Mouse (Mus musculus): ENCODE results near the gene Moap1. TPM values are rescaled to one million over a fixed set of nuclear protein-coding genes. Genes with fewer than 3 reads are reported as not detected.
A peak's percentile ranks its signal among the peaks of the same experiment; 100 is the strongest.

Gene Moap1
- total and polyA plus RNA-seq, 3 experiments, result 8.2 to 8.4 TPM; not detected in 1

DNA sequence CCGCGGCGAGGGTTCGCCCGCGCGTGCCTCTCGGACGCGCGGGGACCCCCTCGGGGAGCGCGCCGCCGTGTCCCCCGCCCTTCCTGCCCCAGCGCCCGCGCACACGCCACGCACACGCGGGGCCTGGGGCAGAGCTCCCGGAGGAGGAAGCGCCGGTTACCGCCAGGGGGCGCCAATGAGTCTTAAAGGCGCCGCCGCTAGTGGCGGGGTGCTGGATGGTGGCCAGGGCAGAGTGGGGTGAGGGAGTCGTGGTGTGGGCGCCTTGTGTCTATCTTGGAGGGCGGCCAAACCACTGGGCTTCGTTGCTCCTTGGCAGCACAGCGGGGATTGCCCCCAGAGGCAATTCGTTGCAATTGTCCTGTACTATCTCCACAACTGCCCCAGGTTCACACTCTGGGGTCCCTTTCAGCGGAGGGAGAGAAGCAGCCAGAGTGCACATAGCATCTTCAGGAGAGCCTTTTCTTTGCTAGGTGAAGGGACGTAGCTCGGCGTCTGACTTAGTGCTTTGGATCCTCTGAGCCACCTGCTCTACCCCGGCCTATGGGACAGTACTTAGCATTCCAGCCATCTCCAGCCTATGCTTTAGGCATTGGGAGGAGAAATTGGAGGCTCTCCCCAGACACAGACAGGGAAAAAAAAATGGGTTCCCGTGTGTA is 38.1 kb downstream of the Moap1 start:
- Histone ChIP-seq H3K9ac (ENCODE audit: control insufficient read depth, low read depth, low read length, poor library complexity, severe bottlenecking) (peak overlapping the region; percentile 83), H3K36me3 (ENCODE audit: control insufficient read depth in 1 of 2, insufficient read depth in 2 of 2, low read length in 2 of 2) (peaks cover 0 to 5% of the 10 kb centered on the region in 2 experiments; a peak in 2 of 4 replicates), H3K9me3 (replicated peaks; ENCODE audit: insufficient read depth, low read length) (no peaks in the 10 kb centered on the region), H3K4me3 (ENCODE audit: control insufficient read depth in 1 of 2, insufficient read depth in 1 of 2, low read depth in 2 of 2, low read length in 2 of 2) (peak overlapping the region; percentile 27 to 66), H3K79me2 (ENCODE audit: control insufficient read depth, insufficient read depth, low read length, poor library complexity) (peaks cover 22% of the 10 kb centered on the region), H3K27me3 (ENCODE audit: control insufficient read depth in 1 of 2, insufficient read depth in 2 of 2, low read length in 2 of 2) (no peaks in the 10 kb centered on the region), H3K27ac (ENCODE audit: control insufficient read depth, low read depth, low read length) (peak overlapping the region; percentile 62), H3K4me1 (ENCODE audit: control insufficient read depth in 1 of 2, insufficient read depth in 2 of 2, low read length in 2 of 2) (peaks cover 9 to 20% of the 10 kb centered on the region in 2 experiments)
- peak; percentile 93 for DNase-seq (ENCODE audit: low read depth, low spot score)
- peak; percentile 76 for TF ChIP-seq SIN3A (IDR thresholded peaks at IDR 0.05; ENCODE audit: low read length)
- peak; percentile 73; the same call in 1 of the 2 replicates for TF ChIP-seq MAZ (IDR thresholded peaks at IDR 0.05; ENCODE audit: low read depth, low read length)
- peak in 1 of 2 experiments; percentile 47; a peak in 1 of 4 replicates for TF ChIP-seq EP300 (IDR thresholded peaks at IDR 0.05; ENCODE audit: low read depth in 1 of 2, low read length in 2 of 2)
- TF ChIP-seq GABPA (IDR thresholded peaks at IDR 0.05; ENCODE audit: low read depth, low read length), result no peak
- TF ChIP-seq E2F4 (IDR thresholded peaks at IDR 0.05; ENCODE audit: borderline replicate concordance, low read depth, low read length), result no peak
- peak; percentile 54 for TF ChIP-seq TCF12 (IDR thresholded peaks at IDR 0.05; ENCODE audit: low read depth, low read length)
- TF ChIP-seq USF2 (IDR thresholded peaks at IDR 0.05; ENCODE audit: borderline replicate concordance in 1 of 2, insufficient read depth in 1 of 2, low read depth in 1 of 2, low read length in 2 of 2), result no peak
- TF ChIP-seq USF1 (IDR thresholded peaks at IDR 0.05; ENCODE audit: low read depth, low read length), result no peak
- no peak for TF ChIP-seq MAFK (IDR thresholded peaks at IDR 0.05; ENCODE audit: borderline replicate concordance, low read depth, low read length)
- TF ChIP-seq NELFE (IDR thresholded peaks at IDR 0.05; ENCODE audit: low read depth, low read length), result no peak; the same call in 1 of the 2 replicates
- TF ChIP-seq ETS1 (IDR thresholded peaks at IDR 0.05; ENCODE audit: low read depth, low read length), result peak; percentile 71
- TF ChIP-seq SMC3 (IDR thresholded peaks at IDR 0.05; ENCODE audit: low read depth, low read length), result peak; percentile 13
- no peak for TF ChIP-seq ZNF384 (IDR thresholded peaks at IDR 0.05; ENCODE audit: low read depth, low read length)
- no peak for TF ChIP-seq POLR2AphosphoS2 (IDR thresholded peaks at IDR 0.05; ENCODE audit: low read length)
- TF ChIP-seq BHLHE40 (IDR thresholded peaks at IDR 0.05; ENCODE audit: borderline replicate concordance, low read depth, low read length), result no peak
- no peak for TF ChIP-seq MEF2A (IDR thresholded peaks at IDR 0.05; ENCODE audit: extremely low read depth, insufficient replicate concordance, low read depth, low read length, poor library complexity, severe bottlenecking)
- peak in 2 of 3 experiments; percentile 76 to 97; a peak in 5 of 6 replicates for TF ChIP-seq CTCF (IDR thresholded peaks at IDR 0.05 in 2 of 3, conservative IDR thresholded peaks at IDR 0.05 in 1 of 3; ENCODE audit: control insufficient read depth in 1 of 3, insufficient read depth in 1 of 3, low read depth in 2 of 3, low read length in 3 of 3, poor library complexity in 1 of 3, severe bottlenecking in 1 of 3)
- TF ChIP-seq MXI1 (IDR thresholded peaks at IDR 0.05; ENCODE audit: low read depth, low read length), result peak; percentile 57; the same call in 1 of the 2 replicates
- no peak; the same call in 1 of the 2 replicates for TF ChIP-seq RCOR1 (IDR thresholded peaks at IDR 0.05; ENCODE audit: low read depth, low read length)
- TF ChIP-seq ZMIZ1 (IDR thresholded peaks at IDR 0.05; ENCODE audit: low read depth, low read length), result no peak
- 0 out of 2 replicates have a peak, but pooled peaks have one; percentile 33 for TF ChIP-seq HCFC1 (IDR thresholded peaks at IDR 0.05; ENCODE audit: low read depth, low read length)
- no peak; the same call in 1 of the 2 replicates for TF ChIP-seq MYB (IDR thresholded peaks at IDR 0.05; ENCODE audit: low read depth, low read length)
- no peak for TF ChIP-seq JUND (IDR thresholded peaks at IDR 0.05; ENCODE audit: low read depth, low read length)
- no peak for TF ChIP-seq RAD21 (IDR thresholded peaks at IDR 0.05; ENCODE audit: low read depth, low read length)
- TF ChIP-seq NRF1 (IDR thresholded peaks at IDR 0.05; ENCODE audit: insufficient read depth, low read depth, low read length, poor library complexity, severe bottlenecking), result no peak
- no peak for TF ChIP-seq CHD2 (IDR thresholded peaks at IDR 0.05; ENCODE audit: low read length)
- TF ChIP-seq MAX (IDR thresholded peaks at IDR 0.05; ENCODE audit: low read length), result no peak
- TF ChIP-seq KAT2A (conservative IDR thresholded peaks at IDR 0.05; ENCODE audit: low read depth, low read length), result no peak
- no peak; the same call in 1 of the 2 replicates for TF ChIP-seq CHD1 (IDR thresholded peaks at IDR 0.05; ENCODE audit: low read depth, low read length)
- no peak for TF ChIP-seq TAL1 (IDR thresholded peaks at IDR 0.05; ENCODE audit: low read length)
- TF ChIP-seq POLR2A (IDR thresholded peaks at IDR 0.05; ENCODE audit: control insufficient read depth in 1 of 2, insufficient read depth in 1 of 2, low read depth in 1 of 2, low read length in 2 of 2, poor library complexity in 1 of 2), result 0 out of 4 replicates have a peak, but pooled peaks of 1 of the 2 experiments have one; percentile 10
- no peak for TF ChIP-seq UBTF (IDR thresholded peaks at IDR 0.05; ENCODE audit: borderline replicate concordance, insufficient read depth, low read depth, low read length)
